Mouse (Mus musculus) CH12.LX (cell line): ENCODE measurements around the gene Mea1. TPM values are rescaled to one million over a fixed set of nuclear protein-coding genes. Genes with fewer than 3 reads are reported as not detected.

Source experiments
- DNase-seq: peaks from one replicate; pipeline ENCODE4 v3.0.0-alpha.2; 2013; ENCODE audit errors: extremely low read depth
- H3K27ac ChIP-seq: 2 replicates; pipeline ENCODE4 v1.5.1; 2012; ENCODE audit warnings: low read depth, mild to moderate bottlenecking, control low read depth, moderate library complexity; ENCODE audit not compliant: insufficient read depth
- H3K27me3 ChIP-seq: replicated peaks from 2 replicates; pipeline ENCODE3; 2012; ENCODE audit warnings: inconsistent platforms
- H3K36me3 ChIP-seq, 2 experiments: replicated peaks in 1 of 2; 2 replicates each; pipeline versions ENCODE3 to v1.6.1; 2012; ENCODE audit warnings: inconsistent platforms in 1 of 2, low read length in 1 of 2, mild to moderate bottlenecking in 1 of 2, mixed read lengths in 1 of 2, moderate library complexity in 1 of 2; ENCODE audit not compliant: control insufficient read depth in 1 of 2, insufficient read depth in 1 of 2
- H3K4me1 ChIP-seq, 2 experiments: 2 replicates each; pipeline ENCODE4 v1.6.1; 2012; ENCODE audit warnings: inconsistent platforms in 1 of 2, moderate library complexity in 1 of 2; ENCODE audit not compliant: insufficient read depth in 2 of 2, control insufficient read depth in 1 of 2
- H3K4me2 ChIP-seq: 2 replicates; pipeline ENCODE4 v1.6.1; 2012; ENCODE audit warnings: low read depth, mild to moderate bottlenecking, control low read depth; ENCODE audit not compliant: poor library complexity, insufficient read depth, severe bottlenecking
- H3K4me3 ChIP-seq, 3 experiments: fragments of 150-350 bp in 1 of 3; sonication (generic) in 1 of 3; replicated peaks in 1 of 3; 2 replicates each; pipeline versions ENCODE3 to v1.5.1; 2011 to 2012; ENCODE audit warnings: low read depth in 2 of 3, low read length in 2 of 3, mild to moderate bottlenecking in 2 of 3, moderate library complexity in 2 of 3, control low read depth in 1 of 3, improper control_type of control experiment in 1 of 3, inconsistent platforms in 1 of 3, mixed read lengths in 1 of 3; ENCODE audit not compliant: poor library complexity in 1 of 3
- H3K79me2 ChIP-seq: replicated peaks from 2 replicates; pipeline ENCODE4 v1.6.1; 2012; ENCODE audit warnings: mild to moderate bottlenecking, moderate library complexity; ENCODE audit not compliant: control insufficient read depth, poor library complexity, insufficient read depth, severe bottlenecking; ENCODE audit errors: extremely low read depth
- H3K9ac ChIP-seq: 2 replicates; pipeline ENCODE4 v1.6.1; 2012; ENCODE audit warnings: low read depth, mild to moderate bottlenecking, control low read depth, moderate library complexity; ENCODE audit not compliant: insufficient read depth
- H3K9me3 ChIP-seq: replicated peaks from 2 replicates; pipeline ENCODE3; 2012; ENCODE audit warnings: low read length, inconsistent platforms, mixed read lengths
- BHLHE40 ChIP-seq: IDR thresholded peaks from 2 replicates; pipeline ENCODE4 v1.6.1; 2011; ENCODE audit warnings: mild to moderate bottlenecking, low read depth, low read length, improper control_type of control experiment
- CHD1 ChIP-seq: IDR thresholded peaks from 2 replicates; pipeline ENCODE4 v1.6.1; 2012; ENCODE audit warnings: low read depth, low read length, improper control_type of control experiment, inconsistent platforms
- CHD2 ChIP-seq: IDR thresholded peaks from 2 replicates; pipeline ENCODE4 v1.6.1; 2011; ENCODE audit warnings: low read length, improper control_type of control experiment
- E2F4 ChIP-seq: IDR thresholded peaks from 2 replicates; pipeline ENCODE4 v1.6.1; 2011; ENCODE audit warnings: low read depth, low read length, improper control_type of control experiment; ENCODE audit not compliant: insufficient replicate concordance
- ELF1 ChIP-seq: IDR thresholded peaks from 2 replicates; pipeline ENCODE4 v1.6.1; 2014; ENCODE audit warnings: low read depth, mild to moderate bottlenecking, inconsistent platforms, low read length, improper control_type of control experiment
- ETS1 ChIP-seq: conservative IDR thresholded peaks from 2 replicates; pipeline ENCODE4 v1.6.1; 2012; ENCODE audit warnings: low read depth, mild to moderate bottlenecking, inconsistent platforms, low read length, improper control_type of control experiment, moderate library complexity
- GABPA ChIP-seq: IDR thresholded peaks from 2 replicates; pipeline ENCODE4 v1.6.1; 2012; ENCODE audit warnings: low read depth, low read length, improper control_type of control experiment, inconsistent platforms; ENCODE audit not compliant: insufficient replicate concordance
- HCFC1 ChIP-seq: IDR thresholded peaks from 2 replicates; pipeline ENCODE4 v1.6.1; 2012; ENCODE audit warnings: low read depth, mild to moderate bottlenecking, inconsistent platforms, low read length, improper control_type of control experiment
- IRF4 ChIP-seq: IDR thresholded peaks from 2 replicates; pipeline ENCODE4 v1.6.1; 2014; ENCODE audit warnings: low read depth, mild to moderate bottlenecking, inconsistent platforms, low read length, improper control_type of control experiment
- JUN ChIP-seq: IDR thresholded peaks from 2 replicates; pipeline ENCODE4 v1.6.1; 2011; ENCODE audit warnings: low read depth, mild to moderate bottlenecking, low read length, improper control_type of control experiment, moderate library complexity; ENCODE audit not compliant: insufficient read depth
- JUND ChIP-seq: conservative IDR thresholded peaks from 2 replicates; pipeline ENCODE4 v1.6.1; 2011; ENCODE audit warnings: low read depth, low read length, improper control_type of control experiment
- MAX ChIP-seq: IDR thresholded peaks from 2 replicates; pipeline ENCODE4 v1.6.1; 2011; ENCODE audit warnings: low read length, improper control_type of control experiment
- MAZ ChIP-seq: IDR thresholded peaks from 2 replicates; pipeline ENCODE4 v1.6.1; 2012; ENCODE audit warnings: low read depth, mild to moderate bottlenecking, inconsistent platforms, low read length, improper control_type of control experiment, moderate library complexity
- MEF2A ChIP-seq: IDR thresholded peaks from 2 replicates; pipeline ENCODE4 v1.6.1; 2014; ENCODE audit warnings: low read depth, mild to moderate bottlenecking, inconsistent platforms, low read length, improper control_type of control experiment, borderline replicate concordance
- MXI1 ChIP-seq: IDR thresholded peaks from 2 replicates; pipeline ENCODE4 v1.6.1; 2011; ENCODE audit warnings: mild to moderate bottlenecking, low read depth, low read length, improper control_type of control experiment
- MYC ChIP-seq: IDR thresholded peaks from 2 replicates; pipeline ENCODE4 v1.6.1; 2011; ENCODE audit warnings: low read depth, mild to moderate bottlenecking, improper control_type of control experiment, low read length
- NELFE ChIP-seq: IDR thresholded peaks from 2 replicates; pipeline ENCODE4 v1.6.1; 2011; ENCODE audit warnings: low read depth, low read length, improper control_type of control experiment
- NRF1 ChIP-seq: IDR thresholded peaks from 2 replicates; pipeline ENCODE4 v1.6.1; 2014; ENCODE audit warnings: low read depth, mild to moderate bottlenecking, inconsistent platforms, low read length, improper control_type of control experiment, moderate library complexity
- POLR2A ChIP-seq: IDR thresholded peaks from 2 replicates; pipeline ENCODE4 v1.6.1; 2011; ENCODE audit warnings: low read depth, mild to moderate bottlenecking, improper control_type of control experiment, low read length
- RAD21 ChIP-seq: IDR thresholded peaks from 2 replicates; pipeline ENCODE4 v1.6.1; 2011; ENCODE audit warnings: low read depth, mild to moderate bottlenecking, low read length, improper control_type of control experiment, moderate library complexity
- SIN3A ChIP-seq: IDR thresholded peaks from 2 replicates; pipeline ENCODE4 v1.6.1; 2012; ENCODE audit warnings: low read length, improper control_type of control experiment, inconsistent platforms
- SMC3 ChIP-seq: IDR thresholded peaks from 2 replicates; pipeline ENCODE4 v1.6.1; 2011; ENCODE audit warnings: low read depth, low read length, improper control_type of control experiment
- TBP ChIP-seq: conservative IDR thresholded peaks from 2 replicates; pipeline ENCODE4 v1.6.1; 2011; ENCODE audit warnings: low read depth, low read length, improper control_type of control experiment
- TCF12 ChIP-seq: IDR thresholded peaks from 2 replicates; pipeline ENCODE4 v1.6.1; 2014; ENCODE audit warnings: low read depth, mild to moderate bottlenecking, inconsistent platforms, low read length, improper control_type of control experiment
- UBTF ChIP-seq: IDR thresholded peaks from 2 replicates; pipeline ENCODE4 v1.6.1; 2012; ENCODE audit warnings: low read depth, mild to moderate bottlenecking, inconsistent platforms, low read length, improper control_type of control experiment, moderate library complexity
- USF1 ChIP-seq: IDR thresholded peaks from 2 replicates; pipeline ENCODE4 v1.6.1; 2014; ENCODE audit warnings: low read depth, mild to moderate bottlenecking, inconsistent platforms, low read length, improper control_type of control experiment
- USF2 ChIP-seq: conservative IDR thresholded peaks from 2 replicates; pipeline ENCODE4 v1.6.1; 2011; ENCODE audit warnings: low read depth, low read length, improper control_type of control experiment
- ZC3H11A ChIP-seq: IDR thresholded peaks from 2 replicates; pipeline ENCODE4 v1.6.1; 2012; ENCODE audit warnings: low read depth, mild to moderate bottlenecking, inconsistent platforms, low read length, improper control_type of control experiment
- ZKSCAN1 ChIP-seq: IDR thresholded peaks from 2 replicates; pipeline ENCODE4 v1.6.1; 2012; ENCODE audit warnings: low read depth, inconsistent platforms, low read length, improper control_type of control experiment, borderline replicate concordance
- ZMIZ1 ChIP-seq: IDR thresholded peaks from 2 replicates; pipeline ENCODE4 v1.6.1; 2012; ENCODE audit warnings: low read depth, mild to moderate bottlenecking, inconsistent platforms, low read length, improper control_type of control experiment
- dilution Hi-C: fragments of 300-500 bp; cut with MboI; formaldehyde crosslinking; loops from 2 replicates; pipeline ENCODE4 v1.14.3; 2020; ENCODE audit warnings: low sequenced_read_pairs; ENCODE audit not compliant: extremely low pct_unique_long_range_greater_than_20kb, extremely low pct_ligation_motif_present
- in situ Hi-C: fragments of 300-500 bp; cut with MboI; formaldehyde crosslinking; loops from 3 replicates; pipeline ENCODE4 v1.14.3; 2019; ENCODE audit warnings: low sequenced_read_pairs, low pct_ligation_motif_present, low pct_unique_long_range_greater_than_20kb, mixed read lengths
- polyA plus RNA-seq: library from polyadenylated mRNA; unstranded; fragments of >175 nt; gene quantifications from 2 replicates; pipeline ENCODE4 v1.2.1, GENCODE M21; 2012; ENCODE audit warnings: low read depth; ENCODE audit not compliant: insufficient read length
- total RNA-seq, 2 experiments: library from RNA; depleted of rRNA; stranded (reverse); fragments of 300-350 nt in 1 of 2; fragments of >200 nt in 1 of 2; gene quantifications; 2 replicates each; pipeline ENCODE4 v1.2.3; 2012 to 2014

The Mea1 gene
- total and polyA plus RNA-seq, 3 experiments, result 68.3 to 106 (median 86.1) TPM

- dilution Hi-C loops, result no loop called here
- H3K36me3 ChIP-seq, result peaks cover 0 to 11% of the 10 kb centered on the region in 2 experiments
- H3K4me2 ChIP-seq, result no peak overlapping the region
- DNase-seq, result no peak
- H3K9ac ChIP-seq, result no peak overlapping the region
- no peak overlapping the region for H3K27ac ChIP-seq
- no peak for TF ChIP-seq TCF12
- no peak for TF ChIP-seq MYC
- TF ChIP-seq TBP, result no peak
- TF ChIP-seq GABPA, result no peak
- TF ChIP-seq ZKSCAN1, result no peak
- peaks cover 11 to 28% of the 10 kb centered on the region in 2 experiments for H3K4me1 ChIP-seq
- peaks cover 14% of the 10 kb centered on the region for H3K79me2 ChIP-seq
- H3K4me3 ChIP-seq, result no peak overlapping the region
- H3K27me3 ChIP-seq, result no peaks in the 10 kb centered on the region
- in situ Hi-C loops, result no loop called here
- H3K9me3 ChIP-seq, result peaks cover 5% of the 10 kb centered on the region
Measured at GRCm38 (mm10) chr17:46706375-46707089, 27.9 kb downstream of the Mea1 start.

DNA sequence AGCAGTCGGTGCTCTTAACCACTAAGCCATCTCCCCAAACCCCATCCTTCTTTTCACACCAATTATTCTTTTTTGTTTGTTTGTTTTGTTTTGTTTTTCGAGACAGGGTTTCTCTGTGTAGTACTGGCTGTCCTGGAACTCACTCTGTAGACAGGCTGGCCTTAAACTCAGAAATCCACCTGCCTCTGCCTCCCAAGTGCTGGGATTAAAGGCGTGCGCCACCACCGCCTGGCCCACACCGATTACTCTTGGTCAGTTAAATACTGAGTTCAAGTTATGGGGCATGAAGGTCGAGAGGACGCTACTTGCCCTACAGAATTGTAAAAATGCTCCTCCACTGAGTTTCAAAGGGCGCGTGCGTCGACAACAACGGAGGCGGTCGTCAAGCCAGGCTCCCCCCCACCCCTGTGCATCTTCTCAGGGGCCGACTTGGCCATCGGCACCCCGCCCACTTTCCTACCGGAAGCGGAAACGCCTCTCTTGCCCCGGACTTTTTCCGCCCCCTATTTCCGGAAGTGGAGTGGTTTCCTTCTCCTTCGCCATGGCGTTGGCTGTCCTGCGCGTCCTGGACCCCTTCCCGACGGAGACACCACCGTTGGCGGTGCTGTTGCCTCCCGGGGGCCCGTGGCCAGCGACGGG is 32.5 kb downstream of the Mea1 start, which contains the start of gene Pex6:
TSS of gene Pex6 (plus strand) at position 505 of the 639 bp plus-strand sequence.
- dilution Hi-C loops (no loop called here), in situ Hi-C loops (loop anchor here (5.0 kb wide), 1 partner anchor 59 kb away; the partner anchor contains the start of gene Cul7)
- Histone ChIP-seq H3K9ac (peak within 1 kb of the TSS; percentile 91), H3K4me3 (peak within 1 kb of the TSS; percentile 84 to 99 (median 87)), H3K4me2 (peak within 1 kb of the TSS; percentile 86), H3K4me1 (peaks cover 6 to 18% of the 10 kb centered on the region in 2 experiments), H3K27ac (peak within 1 kb of the TSS; percentile 15), H3K79me2 (peaks cover 19% of the 10 kb centered on the region), H3K36me3 (peaks cover 15 to 28% of the 10 kb centered on the region in 2 experiments), H3K9me3 (peaks cover 10% of the 10 kb centered on the region), H3K27me3 (no peaks in the 10 kb centered on the region)
- peak; percentile 96 for DNase-seq
- peak; percentile 81 for TF ChIP-seq TCF12
- peak; percentile 77 for TF ChIP-seq MXI1
- no peak for TF ChIP-seq ZC3H11A
- no peak for TF ChIP-seq E2F4
- peak; percentile 92 for TF ChIP-seq MAZ
- peak; percentile 87 for TF ChIP-seq POLR2A
- TF ChIP-seq BHLHE40, result no peak
- TF ChIP-seq SMC3, result no peak
- no peak for TF ChIP-seq USF1
- peak; percentile 89 for TF ChIP-seq HCFC1
- TF ChIP-seq ETS1, result no peak
- no peak for TF ChIP-seq CHD2
- peak; percentile 79 for TF ChIP-seq ZMIZ1
- TF ChIP-seq UBTF, result no peak
- no peak for TF ChIP-seq USF2
- TF ChIP-seq SIN3A, result peak; percentile 95
- no peak for TF ChIP-seq CHD1
- peak; percentile 59; the same call in 1 of the 2 replicates for TF ChIP-seq MAX
- TF ChIP-seq ZKSCAN1, result no peak
- TF ChIP-seq JUN, result no peak
- no peak for TF ChIP-seq RAD21
- TF ChIP-seq TBP, result peak; percentile 64; the same call in 1 of the 2 replicates
- no peak for TF ChIP-seq JUND
- TF ChIP-seq IRF4, result peak; percentile 26; the same call in 1 of the 2 replicates
- TF ChIP-seq GABPA, result no peak
- no peak for TF ChIP-seq MEF2A
- peak; percentile 77; the same call in 1 of the 2 replicates for TF ChIP-seq NELFE
- TF ChIP-seq ELF1, result peak; percentile 96
- peak; percentile 53 for TF ChIP-seq NRF1
